Mouse (Mus musculus) thymus, adult 18-20 months (tissue): ENCODE measurements around the gene Olfr155.

Experiments
- DNase-seq, 2 experiments: peaks; one replicate each; pipeline ENCODE4 v3.0.0; 2022; ENCODE audit warnings: mixed read lengths in 2 of 2

The Olfr155 gene

DNA sequence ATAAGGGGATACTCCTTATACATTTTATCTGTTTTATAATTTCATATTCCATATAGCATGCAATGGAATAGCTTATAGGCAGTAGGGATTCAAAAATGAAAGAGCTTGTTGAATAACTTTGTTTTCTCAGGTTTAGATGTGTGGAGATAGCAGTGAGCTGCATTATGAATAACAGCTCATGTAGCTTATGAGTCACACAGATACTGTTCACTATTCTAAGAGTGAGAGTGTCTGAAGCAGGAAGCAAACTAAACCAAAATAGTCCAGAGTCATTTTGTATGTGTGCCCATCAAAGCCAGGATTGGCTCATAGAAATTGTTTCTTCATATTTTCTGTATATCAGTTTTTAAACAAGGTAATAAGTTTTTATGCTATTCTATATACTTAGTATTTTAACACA lies 45.8 kb downstream of the Olfr155 start:
- no peak for DNase-seq

DNA sequence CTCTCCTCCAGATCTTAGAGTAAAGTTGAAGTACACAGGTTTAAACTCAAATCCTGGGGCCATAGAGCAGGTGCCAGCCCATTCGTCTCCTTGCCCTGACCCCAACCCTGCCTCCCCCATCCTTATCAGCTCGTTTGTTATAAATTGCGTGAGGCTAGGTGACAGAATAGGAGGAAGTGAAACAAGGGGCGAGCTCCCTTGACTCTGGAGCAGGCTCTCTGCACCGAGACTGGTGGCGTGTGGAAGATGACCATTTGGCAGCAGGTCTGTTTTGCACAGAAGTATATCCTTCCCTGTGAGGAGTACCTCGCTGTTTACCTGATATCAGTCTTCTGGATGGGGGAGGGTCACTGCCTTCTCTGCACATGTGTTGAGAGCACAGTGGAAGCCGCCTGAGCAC lies 47.8 kb downstream of the Olfr155 start:
- DNase-seq = no peak

DNA sequence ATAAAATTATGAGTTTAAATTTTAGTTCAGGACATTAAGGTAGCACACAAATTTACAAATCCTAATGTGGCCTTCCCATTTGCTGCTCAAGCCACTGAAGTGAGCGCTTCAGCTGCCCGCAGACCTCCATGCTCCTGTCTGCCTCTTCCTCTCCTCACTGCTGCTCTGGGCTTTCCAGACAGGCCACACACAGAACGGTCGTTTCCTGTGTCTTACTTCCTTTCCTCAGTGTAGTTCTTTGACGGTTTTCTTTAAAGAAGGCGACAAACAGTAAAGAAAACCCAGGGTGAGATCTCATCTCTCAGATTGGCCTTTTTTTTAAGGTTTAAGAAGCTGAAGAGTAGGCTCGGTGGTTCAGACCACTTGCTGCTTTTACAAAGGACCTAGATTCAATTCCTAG lies 52.3 kb downstream of the Olfr155 start:
- DNase-seq = peak in 1 of 2 experiments; percentile 12

DNA sequence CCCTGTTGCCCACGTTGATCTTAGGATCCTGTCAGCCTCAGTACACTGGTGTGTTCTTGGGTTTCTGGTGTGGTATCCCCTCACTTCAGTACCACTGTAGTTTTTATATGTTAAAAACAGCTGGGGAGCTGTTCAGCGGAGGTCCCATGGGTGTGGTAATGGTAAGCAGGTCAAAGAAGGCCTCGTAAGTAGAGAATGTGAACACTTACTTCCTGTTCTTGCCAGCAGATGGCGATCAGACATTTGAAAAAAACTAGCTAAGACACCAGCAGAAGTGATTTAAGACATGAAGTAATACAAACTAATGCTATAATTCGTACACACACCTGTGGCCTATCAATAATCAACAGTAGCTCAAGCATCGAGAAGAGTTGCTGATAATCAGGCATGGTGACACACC lies 55.1 kb downstream of the Olfr155 start:
- peak in 1 of 2 experiments; percentile 36 for DNase-seq
